Mouse (Mus musculus) MEL (cell line): ENCODE measurements around the gene Denr. TPM values are rescaled to one million over a fixed set of nuclear protein-coding genes. Genes with fewer than 3 reads are reported as not detected.
A peak's percentile ranks its signal among the peaks of the same experiment; 100 is the strongest.

ENCODE experiments used
- DNase-seq: peaks from one replicate; pipeline ENCODE4 v3.0.0; 2011; ENCODE audit warnings: low read depth, low spot score
- H3K27ac ChIP-seq: 2 replicates; pipeline ENCODE4 v1.5.1; 2012; ENCODE audit warnings: low read depth, mild to moderate bottlenecking, control low read depth, low read length, moderate library complexity; ENCODE audit not compliant: control insufficient read depth
- H3K27me3 ChIP-seq, 2 experiments: fragments of 150-350 bp in 1 of 2; sonication (generic) in 1 of 2; 2 replicates each; pipeline ENCODE4 v1.6.1; 2012; ENCODE audit warnings: low read length in 2 of 2, mild to moderate bottlenecking in 2 of 2, improper control_type of control experiment in 1 of 2, moderate library complexity in 1 of 2; ENCODE audit not compliant: insufficient read depth in 2 of 2, control insufficient read depth in 1 of 2
- H3K36me3 ChIP-seq, 2 experiments: 2 replicates each; pipeline ENCODE4 v1.6.1; 2012 to 2014; ENCODE audit warnings: low read length in 2 of 2, improper control_type of control experiment in 1 of 2, inconsistent platforms in 1 of 2, mild to moderate bottlenecking in 1 of 2; ENCODE audit not compliant: insufficient read depth in 2 of 2, control insufficient read depth in 1 of 2
- H3K4me1 ChIP-seq, 2 experiments: fragments of 150-350 bp in 1 of 2; sonication (generic) in 1 of 2; 2 replicates each; pipeline ENCODE4 v1.6.1; 2012; ENCODE audit warnings: low read length in 2 of 2, improper control_type of control experiment in 1 of 2, mild to moderate bottlenecking in 1 of 2; ENCODE audit not compliant: insufficient read depth in 2 of 2, control insufficient read depth in 1 of 2
- H3K4me3 ChIP-seq, 2 experiments: fragments of 150-350 bp in 1 of 2; sonication (generic) in 1 of 2; 2 replicates each; pipeline ENCODE4 v1.5.1; 2012; ENCODE audit warnings: low read depth in 2 of 2, low read length in 2 of 2, mild to moderate bottlenecking in 2 of 2, moderate library complexity in 2 of 2, control low read depth in 1 of 2, improper control_type of control experiment in 1 of 2; ENCODE audit not compliant: control insufficient read depth in 1 of 2, insufficient read depth in 1 of 2
- H3K79me2 ChIP-seq: 2 replicates; pipeline ENCODE4 v1.6.1; 2012; ENCODE audit warnings: mild to moderate bottlenecking, low read length, moderate library complexity; ENCODE audit not compliant: control insufficient read depth, poor library complexity, insufficient read depth
- H3K9ac ChIP-seq: 2 replicates; pipeline ENCODE4 v1.6.1; 2012; ENCODE audit warnings: low read depth, mild to moderate bottlenecking, control low read depth, low read length, moderate library complexity; ENCODE audit not compliant: control insufficient read depth, poor library complexity, severe bottlenecking
- H3K9me3 ChIP-seq: fragments of 150-350 bp; sonication (generic); replicated peaks from 2 replicates; pipeline ENCODE4 v1.6.1; 2012; ENCODE audit warnings: mild to moderate bottlenecking, low read length, improper control_type of control experiment, moderate library complexity; ENCODE audit not compliant: insufficient read depth
- BHLHE40 ChIP-seq: IDR thresholded peaks from 2 replicates; pipeline ENCODE4 v1.6.1; 2012; ENCODE audit warnings: low read depth, mild to moderate bottlenecking, inconsistent platforms, low read length, improper control_type of control experiment, borderline replicate concordance
- CHD1 ChIP-seq: IDR thresholded peaks from 2 replicates; pipeline ENCODE4 v1.6.1; 2012; ENCODE audit warnings: low read depth, mild to moderate bottlenecking, inconsistent platforms, low read length, improper control_type of control experiment
- CHD2 ChIP-seq: IDR thresholded peaks from 2 replicates; pipeline ENCODE4 v1.6.1; 2011; ENCODE audit warnings: low read length, improper control_type of control experiment
- CTCF ChIP-seq, 3 experiments: IDR thresholded peaks in 2 of 3; conservative IDR thresholded peaks in 1 of 3; 2 replicates each; pipeline ENCODE4 v1.5.1; 2011 to 2012; ENCODE audit warnings: low read length in 3 of 3, low read depth in 2 of 3, mild to moderate bottlenecking in 2 of 3, improper control_type of control experiment in 1 of 3, inconsistent platforms in 1 of 3, mixed read lengths in 1 of 3, moderate library complexity in 1 of 3; ENCODE audit not compliant: control insufficient read depth in 1 of 3, insufficient read depth in 1 of 3, poor library complexity in 1 of 3, severe bottlenecking in 1 of 3
- ELF1 ChIP-seq: IDR thresholded peaks from 2 replicates; pipeline ENCODE4 v1.6.1; 2014; ENCODE audit warnings: low read depth, mild to moderate bottlenecking, inconsistent platforms, low read length, improper control_type of control experiment, moderate library complexity
- ETS1 ChIP-seq: IDR thresholded peaks from 2 replicates; pipeline ENCODE4 v1.6.1; 2012; ENCODE audit warnings: low read depth, mild to moderate bottlenecking, inconsistent platforms, low read length, improper control_type of control experiment, moderate library complexity
- GATA1 ChIP-seq: IDR thresholded peaks from 2 replicates; pipeline ENCODE4 v1.6.1; 2011; ENCODE audit warnings: low read depth, low read length, improper control_type of control experiment
- HCFC1 ChIP-seq: IDR thresholded peaks from 2 replicates; pipeline ENCODE4 v1.6.1; 2012; ENCODE audit warnings: low read depth, mild to moderate bottlenecking, inconsistent platforms, low read length, improper control_type of control experiment, moderate library complexity
- JUND ChIP-seq: IDR thresholded peaks from 2 replicates; pipeline ENCODE4 v1.6.1; 2011; ENCODE audit warnings: low read depth, mild to moderate bottlenecking, improper control_type of control experiment, low read length
- MXI1 ChIP-seq: IDR thresholded peaks from 2 replicates; pipeline ENCODE4 v1.6.1; 2011; ENCODE audit warnings: mild to moderate bottlenecking, low read depth, low read length, improper control_type of control experiment
- MYC ChIP-seq: IDR thresholded peaks from 2 replicates; pipeline ENCODE4 v1.6.1; 2011; ENCODE audit warnings: low read depth, mild to moderate bottlenecking, low read length, improper control_type of control experiment, moderate library complexity
- NELFE ChIP-seq: IDR thresholded peaks from 2 replicates; pipeline ENCODE4 v1.6.1; 2011; ENCODE audit warnings: low read depth, low read length, improper control_type of control experiment
- NRF1 ChIP-seq: IDR thresholded peaks from 2 replicates; pipeline ENCODE4 v1.6.1; 2014; ENCODE audit warnings: low read depth, mild to moderate bottlenecking, inconsistent platforms, low read length, improper control_type of control experiment, moderate library complexity; ENCODE audit not compliant: poor library complexity, insufficient read depth, severe bottlenecking
- POLR2AphosphoS2 ChIP-seq: IDR thresholded peaks from 2 replicates; pipeline ENCODE4 v1.6.1; 2011; ENCODE audit warnings: low read length, improper control_type of control experiment
- SIN3A ChIP-seq: IDR thresholded peaks from 2 replicates; pipeline ENCODE4 v1.6.1; 2012; ENCODE audit warnings: low read length, improper control_type of control experiment, inconsistent platforms
- SMC3 ChIP-seq: IDR thresholded peaks from 2 replicates; pipeline ENCODE4 v1.6.1; 2011; ENCODE audit warnings: low read depth, low read length, improper control_type of control experiment
- TCF12 ChIP-seq: IDR thresholded peaks from 2 replicates; pipeline ENCODE4 v1.6.1; 2014; ENCODE audit warnings: low read depth, mild to moderate bottlenecking, inconsistent platforms, low read length, improper control_type of control experiment, moderate library complexity
- UBTF ChIP-seq: IDR thresholded peaks from 2 replicates; pipeline ENCODE4 v1.6.1; 2012; ENCODE audit warnings: low read depth, mild to moderate bottlenecking, inconsistent platforms, low read length, improper control_type of control experiment, moderate library complexity, borderline replicate concordance; ENCODE audit not compliant: insufficient read depth
- ZC3H11A ChIP-seq: IDR thresholded peaks from 2 replicates; pipeline ENCODE4 v1.6.1; 2012; ENCODE audit warnings: low read depth, mild to moderate bottlenecking, inconsistent platforms, low read length, improper control_type of control experiment
- ZKSCAN1 ChIP-seq: IDR thresholded peaks from 2 replicates; pipeline ENCODE4 v1.6.1; 2012; ENCODE audit warnings: low read depth, mild to moderate bottlenecking, inconsistent platforms, low read length, improper control_type of control experiment, moderate library complexity
- ZNF384 ChIP-seq: IDR thresholded peaks from 2 replicates; pipeline ENCODE4 v1.6.1; 2012; ENCODE audit warnings: low read depth, mild to moderate bottlenecking, inconsistent platforms, low read length, improper control_type of control experiment
- polyA plus RNA-seq, 2 experiments: library from polyadenylated mRNA; stranded (reverse) in 1 of 2; unstranded in 1 of 2; fragments of >175 nt in 1 of 2; fragments of >200 nt in 1 of 2; gene quantifications; 2 replicates each; pipeline versions ENCODE4 v1.2.1 to v1.2.4; 2012; ENCODE audit warnings: low replicate concordance in 2 of 2, low read depth in 1 of 2; ENCODE audit not compliant: insufficient read length in 2 of 2, insufficient read depth in 1 of 2, missing spikeins in 1 of 2
- total RNA-seq: library from RNA; depleted of rRNA; stranded (reverse); fragments of 300-350 nt; gene quantifications from 2 replicates; pipeline ENCODE4 v1.2.3, GENCODE M21; 2012

The Denr gene
- total and polyA plus RNA-seq, 3 experiments: 62.4 to 323 (median 109) TPM

DNA sequence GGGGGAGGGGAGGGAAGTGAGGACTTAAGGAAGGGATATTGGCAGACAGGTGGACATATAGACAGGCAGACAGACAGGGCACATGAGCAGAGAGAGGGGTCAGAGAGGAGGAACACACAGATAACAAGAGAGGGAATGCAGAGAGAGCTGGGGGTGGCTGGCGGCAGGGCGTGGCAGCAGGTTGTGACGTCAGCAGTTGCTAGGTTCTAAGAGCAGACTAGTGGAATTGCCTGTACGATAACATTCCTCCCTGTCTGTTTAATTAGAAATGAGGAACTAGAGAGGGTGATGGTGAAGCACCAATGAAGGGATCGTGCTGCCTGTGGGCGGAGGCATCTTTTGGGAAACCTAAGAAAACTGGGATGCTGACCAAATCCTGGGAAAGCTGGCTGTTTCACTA, 15.3 kb upstream of the Denr start:
- TF ChIP-seq UBTF (no peak), HCFC1 (no peak), ETS1 (peak; percentile 35; the same call in 1 of the 2 replicates), ELF1 (0 out of 2 replicates have a peak, but pooled peaks have one; percentile 11), GATA1 (peak; percentile 68), BHLHE40 (0 out of 2 replicates have a peak, but pooled peaks have one; percentile 22), CHD2 (peak; percentile 89), SIN3A (peak; percentile 43), MYC (peak; percentile 71; the same call in 1 of the 2 replicates), MXI1 (0 out of 2 replicates have a peak, but pooled peaks have one; percentile 18)
- H3K27ac ChIP-seq: no peak overlapping the region
- no peaks in the 10 kb centered on the region for H3K79me2 ChIP-seq
- peaks cover 0 to 8% of the 10 kb centered on the region in 2 experiments; a peak in 2 of 4 replicates for H3K36me3 ChIP-seq
- no peaks in the 10 kb centered on the region for H3K9me3 ChIP-seq
- H3K27me3 ChIP-seq: no peaks in the 10 kb centered on the region
- peak overlapping the region; percentile 39 to 56 for H3K4me3 ChIP-seq
- peak overlapping the region; percentile 23 for H3K9ac ChIP-seq
- peaks cover 4 to 10% of the 10 kb centered on the region in 2 experiments; a peak in 3 of 4 replicates for H3K4me1 ChIP-seq
- peak; percentile 93 for DNase-seq

DNA sequence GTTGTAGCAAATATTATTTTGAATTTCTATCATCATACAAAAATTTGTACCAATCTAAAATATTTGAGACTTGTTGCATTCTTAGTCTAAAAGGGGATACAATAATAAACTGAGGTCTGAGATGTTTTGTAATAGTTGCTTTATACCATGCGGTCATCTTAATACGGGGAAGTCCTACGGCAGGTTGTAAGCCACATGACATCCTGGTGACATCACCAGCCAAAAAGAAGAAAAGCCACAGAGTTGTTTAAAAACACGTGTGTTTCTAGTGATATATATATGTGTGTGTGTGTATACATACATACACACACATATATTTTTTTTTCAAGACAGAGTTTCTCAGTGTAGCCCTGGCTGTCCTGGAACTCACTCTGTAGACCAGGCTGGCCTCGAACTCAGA, 13.5 kb upstream of the Denr start:
- no peaks in the 10 kb centered on the region for H3K27me3 ChIP-seq
- H3K4me1 ChIP-seq: peaks cover 4 to 21% of the 10 kb centered on the region in 2 experiments; a peak in 3 of 4 replicates
- H3K9me3 ChIP-seq: no peaks in the 10 kb centered on the region
- DNase-seq: no peak
- no peaks in the 10 kb centered on the region for H3K79me2 ChIP-seq
- no peak overlapping the region for H3K27ac ChIP-seq
- TF ChIP-seq SIN3A (no peak), GATA1 (no peak), CTCF (IDR thresholded peaks at IDR 0.05 in 2 of 3, conservative IDR thresholded peaks at IDR 0.05 in 1 of 3; ENCODE audit: control insufficient read depth in 1 of 3, insufficient read depth in 1 of 3, low read depth in 2 of 3, low read length in 3 of 3, poor library complexity in 1 of 3, severe bottlenecking in 1 of 3) (no peak), ZKSCAN1 (no peak), ZC3H11A (no peak)
- TF ChIP-seq, all 39 proteins: peak for 0
- no peak overlapping the region for H3K9ac ChIP-seq
- peaks cover 0 to 17% of the 10 kb centered on the region in 2 experiments; a peak in 2 of 4 replicates for H3K36me3 ChIP-seq
- no peak overlapping the region for H3K4me3 ChIP-seq

DNA sequence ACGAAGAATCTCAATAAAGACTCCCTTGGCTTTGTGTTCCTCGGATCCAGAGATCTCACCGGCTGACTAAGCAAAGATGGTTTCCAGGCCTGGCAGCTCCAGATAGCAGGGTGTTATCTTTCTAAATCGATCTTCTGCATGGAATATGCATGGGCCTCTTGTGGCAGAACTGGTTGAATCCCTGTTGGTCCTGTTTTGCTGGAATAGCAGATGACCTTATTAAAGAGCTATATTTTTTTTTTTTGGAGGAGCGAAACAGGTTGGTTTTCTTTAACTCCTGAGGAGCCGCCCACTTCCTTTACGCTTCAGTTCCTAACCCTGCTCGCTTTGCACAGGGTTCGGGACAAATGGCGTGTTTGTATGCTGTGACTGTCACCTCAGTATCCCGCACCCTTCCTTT, 10.6 kb upstream of the Denr start:
- H3K9ac ChIP-seq: no peak overlapping the region
- peaks cover 3 to 21% of the 10 kb centered on the region in 2 experiments; a peak in 3 of 4 replicates for H3K4me1 ChIP-seq
- no peak for DNase-seq
- no peak overlapping the region for H3K4me3 ChIP-seq
- H3K27ac ChIP-seq: no peak overlapping the region
- TF ChIP-seq MYC: no peak
- no peak for TF ChIP-seq ETS1
- no peak for TF ChIP-seq SMC3
- TF ChIP-seq ELF1: no peak
- TF ChIP-seq TCF12: no peak
- no peak for TF ChIP-seq ZC3H11A
- no peak for TF ChIP-seq BHLHE40
- TF ChIP-seq NRF1: no peak
- TF ChIP-seq ZKSCAN1: no peak
- TF ChIP-seq POLR2AphosphoS2: no peak
- TF ChIP-seq NELFE: no peak
- TF ChIP-seq CHD2: no peak
- TF ChIP-seq ZNF384: no peak
- TF ChIP-seq CHD1: no peak
- no peak for TF ChIP-seq HCFC1
- TF ChIP-seq JUND: no peak
- TF ChIP-seq, all 39 proteins: peak for 0
- H3K79me2 ChIP-seq: no peaks in the 10 kb centered on the region
- no peaks in the 10 kb centered on the region for H3K9me3 ChIP-seq
- H3K27me3 ChIP-seq: no peaks in the 10 kb centered on the region
- peaks cover 0 to 17% of the 10 kb centered on the region in 2 experiments; a peak in 2 of 4 replicates for H3K36me3 ChIP-seq
